Mouse (Mus musculus) spleen, adult 2 months (tissue): ENCODE data around the gene Ghrhr.

ENCODE experiments used
- CTCF ChIP-seq: fragments of 200-500 bp; IDR thresholded peaks from 2 replicates; pipeline ENCODE4 v1.5.1; 2011; ENCODE audit warnings: mild to moderate bottlenecking, inconsistent platforms; ENCODE audit not compliant: insufficient read depth, insufficient read length, insufficient replicate concordance; ENCODE audit errors: extremely low read depth
- POLR2A ChIP-seq: fragments of 200-500 bp; IDR thresholded peaks from 2 replicates; pipeline ENCODE4 v1.6.1; 2011; ENCODE audit warnings: low read depth, low read length, inconsistent platforms

DNA sequence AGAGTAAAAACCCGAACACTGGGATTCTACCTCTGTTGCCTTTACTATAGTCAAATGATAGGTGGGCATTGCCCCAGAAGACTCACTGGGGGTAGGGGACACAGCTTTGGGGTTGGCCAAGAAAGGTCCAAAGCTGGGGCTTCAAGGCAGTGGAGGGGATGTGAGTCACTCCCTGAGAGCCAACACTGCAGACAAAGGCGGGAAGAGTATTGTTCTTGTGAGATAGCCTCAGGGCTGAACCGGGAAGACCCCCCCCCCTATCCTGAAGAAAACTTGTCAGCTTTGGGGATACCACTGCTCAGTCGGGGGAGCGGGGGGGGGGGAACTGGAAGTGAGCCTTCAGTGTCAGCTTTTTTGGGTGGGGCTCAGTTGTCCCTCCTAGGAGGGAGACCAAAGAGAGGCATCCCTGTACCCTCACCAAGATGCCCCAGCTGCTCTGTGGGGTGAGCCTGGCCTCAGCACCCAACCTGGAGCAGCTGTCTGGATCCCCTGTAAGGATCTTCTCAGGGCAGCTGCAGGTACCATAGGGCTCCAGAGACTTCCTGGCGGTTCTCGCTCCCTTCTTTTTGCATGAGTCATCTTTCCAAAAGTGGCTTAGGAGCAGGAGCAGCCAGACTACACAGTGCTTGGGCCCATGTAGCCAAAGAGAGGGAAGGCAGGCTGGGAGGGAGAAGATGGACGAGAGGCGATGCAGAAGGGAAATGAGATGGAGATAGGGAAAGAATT is 31.6 kb upstream of the Ghrhr start:
- TF ChIP-seq CTCF: no peak
- no peak for TF ChIP-seq POLR2A
